Mouse (Mus musculus): ENCODE measurements around the gene Aaed1. TPM values are rescaled to one million over a fixed set of nuclear protein-coding genes. Genes with fewer than 3 reads are reported as not detected.

Aaed1 gene
- total RNA-seq, 4 experiments from 2014 or later: 56.9 to 69.9 (median 65.3) TPM

DNA sequence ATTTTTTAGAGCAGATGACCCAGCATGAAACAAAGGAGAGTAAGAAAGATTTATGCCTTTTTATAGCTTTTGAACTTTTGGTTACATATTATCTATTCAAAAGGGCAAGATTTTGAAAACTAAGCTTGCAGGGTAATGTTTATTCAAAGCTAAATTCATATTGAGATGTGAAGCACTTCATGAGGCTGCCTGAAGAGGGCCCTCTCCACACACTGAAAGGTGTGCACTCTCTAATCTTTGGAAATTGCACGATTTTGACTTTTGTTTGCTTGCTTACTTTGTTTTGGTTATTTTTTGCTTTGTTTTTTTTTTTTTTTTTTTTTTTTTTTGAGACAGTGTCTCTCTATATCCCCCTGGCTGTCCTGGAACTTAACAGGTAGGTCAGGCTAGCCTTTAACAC, 62.1 kb downstream of the Aaed1 start:
- no peak for DNase-seq (ENCODE audit: low spot score)

DNA sequence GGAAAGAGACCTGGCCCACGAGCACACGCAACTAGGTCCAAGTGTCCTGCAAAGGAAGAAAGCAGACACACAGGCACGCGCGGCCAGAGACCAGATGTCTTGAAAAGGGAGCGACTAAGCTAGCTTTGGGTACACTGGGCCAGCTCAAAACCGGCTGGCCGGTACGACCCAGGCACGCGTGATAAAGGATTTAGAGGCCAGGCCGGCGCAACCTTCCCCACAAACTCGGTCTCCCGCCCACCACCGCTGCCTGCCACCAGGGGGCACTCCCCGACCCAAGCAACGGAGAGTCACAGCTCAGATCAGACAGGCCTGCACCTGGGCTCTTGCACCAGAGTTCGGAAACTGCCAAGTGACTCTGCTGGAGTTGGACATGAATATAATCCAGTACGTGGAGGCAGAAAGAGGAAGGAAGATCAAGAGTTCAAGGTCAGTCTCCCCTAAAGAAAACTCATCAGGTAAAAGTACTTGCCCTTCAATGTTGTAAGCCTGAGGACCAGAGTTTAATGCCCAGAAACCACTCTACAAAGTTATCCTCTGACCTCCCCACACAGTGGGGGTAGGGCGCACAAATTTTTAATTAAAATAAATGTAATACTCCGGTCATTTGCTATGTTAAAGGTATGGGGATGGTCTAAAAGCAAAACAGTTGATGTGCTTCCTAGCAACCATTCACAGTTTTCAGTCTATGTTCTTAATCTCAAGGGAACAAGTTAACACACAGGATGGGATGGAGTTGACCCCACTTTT, 63.6 kb downstream of the Aaed1 start:
- DNase-seq (ENCODE audit: low spot score): peak; percentile 91

DNA sequence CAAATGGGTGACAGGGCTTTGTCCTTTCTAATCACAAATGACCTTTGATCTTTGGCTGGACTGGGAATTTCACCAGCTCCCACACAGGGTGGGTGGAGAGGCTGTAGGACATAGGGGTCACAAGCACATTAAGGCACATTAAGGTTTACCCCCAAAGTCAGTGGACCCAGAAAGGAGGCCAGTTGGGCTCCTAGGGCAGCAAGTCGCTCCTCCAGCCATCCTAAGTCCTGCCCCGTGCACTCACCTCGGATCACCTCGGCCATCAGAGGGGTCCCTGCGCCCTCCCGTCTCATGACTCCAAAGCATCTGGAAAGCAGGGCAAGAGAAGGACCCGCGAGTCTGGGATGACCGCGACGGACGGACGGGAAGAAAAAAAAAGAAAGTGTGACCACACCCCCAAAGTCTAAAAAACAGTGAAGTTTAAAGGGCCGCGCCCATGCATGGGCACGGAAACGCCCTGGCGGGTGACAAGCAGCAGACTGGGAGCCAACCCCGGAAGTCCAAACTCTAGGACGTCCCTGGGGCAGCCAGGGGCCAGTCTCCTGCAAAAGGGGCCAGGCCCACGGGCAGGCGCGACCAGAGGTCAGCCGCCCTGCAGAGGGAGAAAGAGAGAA, 64.2 kb downstream of the Aaed1 start:
- DNase-seq (ENCODE audit: low spot score): peak; percentile 62

DNA sequence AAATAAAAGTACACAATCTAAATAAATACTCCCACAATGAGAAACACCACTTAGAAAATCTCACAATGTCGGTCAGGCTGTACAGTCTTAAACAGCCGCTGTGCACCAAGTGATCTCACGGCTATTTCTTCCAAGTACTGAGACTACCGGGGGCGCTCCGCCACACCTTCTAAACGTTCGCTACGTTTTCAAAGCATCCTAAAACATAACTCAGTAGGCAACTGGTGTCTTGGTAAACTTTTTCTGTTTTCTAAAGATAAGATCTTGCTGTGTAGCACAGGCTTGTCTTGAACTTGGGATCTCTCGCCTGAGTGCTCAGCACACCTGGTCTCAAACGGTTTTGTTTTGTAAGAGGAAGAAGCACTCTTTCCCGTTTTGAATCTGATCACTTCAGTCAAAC, 66.4 kb downstream of the Aaed1 start:
- DNase-seq (ENCODE audit: low spot score): no peak

DNA sequence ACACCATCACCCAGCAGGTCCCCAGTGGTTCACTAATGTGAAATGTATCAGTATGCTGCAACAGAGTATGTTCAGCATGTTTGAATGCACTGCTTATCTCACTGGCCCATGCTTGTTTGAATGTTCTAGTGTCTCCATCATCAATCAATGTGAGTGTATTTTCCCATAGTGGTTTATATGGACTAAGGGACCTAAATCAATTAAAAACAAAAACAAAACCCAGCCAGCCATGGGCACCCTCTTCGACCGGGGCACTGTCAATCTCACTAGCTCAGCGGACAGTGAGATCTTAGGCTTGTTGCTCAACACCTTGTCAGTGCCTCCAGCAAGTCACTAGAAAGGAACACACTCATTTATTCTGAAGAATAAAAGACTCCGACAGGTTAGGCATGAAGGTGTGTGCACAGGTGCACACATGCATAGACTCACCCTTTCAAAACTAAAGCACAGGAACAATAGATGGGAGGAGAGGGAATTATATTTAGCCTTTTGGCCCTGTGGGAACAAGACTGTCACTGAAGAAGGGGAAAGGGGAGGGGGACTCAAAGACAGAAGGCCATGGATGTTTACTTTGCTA, 67.7 kb downstream of the Aaed1 start:
- DNase-seq (ENCODE audit: low spot score): no peak

DNA sequence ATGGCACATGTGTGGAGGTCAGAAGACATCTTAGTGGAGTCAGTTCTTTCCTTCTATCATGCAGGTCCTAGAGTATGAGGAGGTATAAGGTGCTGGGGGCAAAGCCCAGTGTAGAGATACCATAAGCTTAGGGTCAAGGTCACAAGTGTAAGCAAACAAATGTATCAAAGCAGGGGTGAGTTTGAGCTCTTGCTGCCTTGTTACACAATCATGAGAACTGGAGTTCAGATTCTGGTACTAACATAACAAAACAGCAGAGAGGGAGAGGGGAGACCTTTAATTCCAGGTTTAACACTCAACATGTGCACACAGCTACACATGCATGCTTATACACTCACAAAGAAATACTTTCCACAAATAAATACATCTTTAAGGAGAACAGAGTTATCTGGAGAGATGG, 69.8 kb downstream of the Aaed1 start:
- no peak for DNase-seq (ENCODE audit: low spot score)

DNA sequence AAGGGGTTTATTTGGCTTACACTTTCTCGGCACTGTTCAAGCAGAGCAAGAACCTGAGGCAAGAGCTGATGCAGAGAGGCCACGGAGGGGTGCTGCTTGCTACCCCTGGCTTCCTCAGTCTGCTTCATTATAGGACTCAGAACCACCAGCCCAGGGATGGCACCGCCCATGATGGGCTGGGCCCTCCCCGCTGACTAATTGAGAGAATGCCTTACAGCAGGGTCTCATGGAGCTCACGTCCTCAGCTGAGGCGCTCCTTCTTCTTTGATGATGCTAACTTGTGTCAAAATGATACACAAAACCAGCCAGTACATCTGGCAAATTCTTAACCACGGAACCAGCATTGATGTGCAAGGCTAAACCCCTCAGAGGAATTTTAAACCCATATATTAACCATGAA, 71.9 kb downstream of the Aaed1 start:
- DNase-seq (ENCODE audit: low spot score): no peak

DNA sequence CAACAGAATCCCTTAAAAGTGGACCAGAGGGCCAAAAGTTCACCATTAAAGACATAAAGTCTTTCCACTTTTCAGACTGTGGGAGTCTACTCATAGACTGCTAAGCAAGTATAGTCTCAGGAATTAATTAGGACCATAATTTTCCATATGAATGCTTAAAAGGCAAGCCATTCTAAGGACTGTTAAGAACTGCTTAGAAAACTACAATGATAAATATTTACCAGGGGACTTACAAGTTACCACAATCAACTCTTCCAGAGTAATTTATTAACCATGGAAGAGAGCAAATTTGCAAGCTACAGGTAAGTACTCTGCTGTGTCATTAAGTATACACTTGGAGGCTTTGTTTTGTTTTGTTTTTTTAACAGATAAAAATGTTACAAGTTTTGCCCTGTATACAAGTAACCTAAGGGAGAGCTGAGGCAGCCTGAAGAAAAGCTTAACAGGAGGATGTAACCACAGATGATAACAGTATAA, 74.8 kb downstream of the Aaed1 start:
- no peak for DNase-seq (ENCODE audit: low spot score)

DNA sequence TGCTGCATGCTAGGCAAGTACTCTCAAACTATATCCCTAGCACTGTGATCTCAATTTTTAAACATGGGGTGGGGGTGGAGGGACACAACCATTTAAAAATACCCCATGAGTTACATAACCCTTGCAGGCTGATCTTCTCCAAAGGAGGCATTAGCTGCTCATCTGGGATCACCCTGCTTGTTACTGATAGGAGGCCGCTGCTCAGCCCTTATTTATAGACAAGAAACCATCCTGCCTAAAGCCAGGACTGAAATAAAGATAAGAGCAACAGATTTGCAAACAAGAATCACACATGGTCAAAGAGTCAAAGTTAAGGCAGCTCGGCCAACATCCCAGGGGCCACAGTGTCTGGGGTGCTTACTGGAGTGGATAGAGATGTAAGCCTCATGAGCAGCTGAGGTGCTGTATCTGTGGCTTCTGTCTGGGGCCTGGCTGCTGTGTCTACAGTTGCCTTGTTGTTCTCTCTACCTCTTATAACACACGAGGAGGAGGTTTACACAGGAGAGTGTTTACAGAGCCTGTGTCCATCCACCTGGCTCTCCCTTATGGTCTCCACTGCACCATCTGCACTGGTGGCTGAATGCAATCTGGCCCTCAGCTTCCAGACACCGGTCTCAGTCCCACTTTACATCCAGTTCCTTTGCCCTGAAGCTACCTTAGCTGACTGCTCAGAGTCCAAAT, 75.4 kb downstream of the Aaed1 start:
- no peak for DNase-seq (ENCODE audit: low spot score)

DNA sequence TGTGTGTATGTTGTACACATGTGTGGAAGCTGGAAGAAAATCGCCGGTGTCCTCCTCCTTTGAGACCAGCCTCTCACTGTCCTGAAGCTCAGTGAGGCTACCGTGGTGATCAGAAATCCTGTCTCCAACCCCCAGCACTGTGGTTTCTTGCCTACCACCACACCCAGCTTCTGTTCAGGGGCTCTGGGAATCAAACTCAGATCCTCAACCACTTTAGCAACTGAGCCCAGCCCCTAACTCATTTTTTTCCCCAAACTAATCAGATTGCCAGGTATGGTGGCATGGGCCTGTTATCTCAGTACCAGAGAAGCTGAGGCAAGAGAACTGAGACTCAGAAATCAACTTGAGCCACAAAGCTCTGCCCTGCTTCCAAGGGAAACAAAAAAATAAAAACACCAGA, 76.7 kb downstream of the Aaed1 start:
- no peak for DNase-seq (ENCODE audit: low spot score)

DNA sequence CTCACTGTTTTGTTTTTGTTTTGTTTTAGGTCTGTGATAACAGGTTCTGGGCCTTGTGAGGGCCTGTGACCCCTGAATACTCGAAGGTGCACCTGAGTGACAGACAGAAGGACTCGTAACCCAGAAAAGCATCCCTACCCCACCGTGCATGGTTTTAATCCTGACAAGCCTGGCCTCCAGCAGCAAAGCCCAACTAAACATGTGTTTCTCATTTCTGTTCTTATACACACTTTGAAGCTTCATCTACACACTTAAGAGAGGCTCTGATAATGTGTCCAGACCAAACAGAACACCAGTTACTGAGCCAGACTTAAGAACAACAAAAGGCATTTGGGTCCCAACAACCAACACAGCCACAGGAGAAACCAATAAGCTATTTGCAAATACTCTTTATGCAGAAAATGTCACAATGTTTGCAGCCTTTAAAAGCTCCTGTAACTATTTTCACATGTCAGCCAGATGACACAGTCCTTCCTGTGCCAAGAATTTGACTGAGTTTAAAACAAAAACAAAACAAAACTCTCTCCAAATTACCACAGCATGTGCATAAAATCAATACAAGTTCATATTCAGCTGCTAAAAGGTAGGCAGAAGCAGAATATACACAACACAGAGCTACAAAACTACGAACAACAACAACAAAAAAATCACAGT, 77.3 kb downstream of the Aaed1 start:
- DNase-seq (ENCODE audit: low spot score): no peak

DNA sequence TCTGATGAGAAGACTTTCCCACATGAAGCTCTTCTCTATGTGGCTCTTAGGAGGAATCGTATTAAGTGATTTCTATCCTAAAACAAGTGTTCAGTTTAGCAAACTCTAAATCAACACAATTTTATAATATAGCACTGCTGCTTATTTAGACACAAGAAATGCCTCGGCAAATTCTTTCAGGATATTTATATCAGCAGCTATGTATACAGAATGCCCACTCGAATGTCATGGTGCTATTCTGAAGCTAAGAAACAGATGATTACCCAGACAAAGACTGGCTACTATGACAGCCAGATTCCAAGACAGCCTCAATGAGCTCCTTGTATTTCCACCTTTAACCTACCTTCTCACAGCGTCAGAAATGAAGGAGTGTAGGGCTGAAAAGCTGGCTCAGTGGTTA, 79.4 kb downstream of the Aaed1 start:
- DNase-seq (ENCODE audit: low spot score): no peak

DNA sequence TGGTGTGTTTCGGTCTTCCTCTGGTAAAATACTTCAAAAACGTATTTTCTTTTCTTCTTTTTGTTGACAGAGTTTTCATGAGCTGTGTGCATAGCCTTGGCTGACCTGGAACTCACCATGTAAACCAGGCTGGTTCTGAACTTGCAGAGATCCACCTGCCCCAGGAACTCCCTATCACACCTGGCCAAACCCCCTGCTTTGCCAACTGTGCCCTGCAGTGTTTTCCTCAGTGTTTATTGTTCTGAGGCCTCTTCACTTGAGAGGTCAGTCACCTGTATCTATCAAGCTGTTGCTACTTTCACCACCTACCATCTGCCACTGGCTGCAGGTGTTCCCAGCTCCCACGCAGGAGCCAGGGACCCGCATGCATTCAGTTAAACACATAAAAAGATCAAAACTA, 85.8 kb downstream of the Aaed1 start:
- DNase-seq (ENCODE audit: low spot score): no peak

DNA sequence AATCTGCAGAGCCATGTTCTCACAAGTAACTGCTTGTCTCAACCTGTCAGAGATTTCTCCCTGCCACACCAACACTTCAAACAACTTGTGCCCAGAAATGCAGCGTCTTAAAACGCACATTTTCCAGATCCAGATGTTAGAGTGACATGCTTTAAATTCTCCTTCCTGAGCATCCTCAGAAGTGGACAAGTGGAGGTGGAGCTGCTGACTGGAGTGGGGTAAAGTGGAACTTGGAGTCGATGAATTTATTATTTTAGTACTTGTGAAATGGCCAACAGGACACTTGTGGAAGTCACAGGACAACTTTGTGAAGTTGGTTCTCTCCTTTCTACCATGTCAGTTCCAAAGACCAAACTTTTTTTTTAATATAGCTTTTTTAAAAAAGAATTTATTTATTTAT, 86.8 kb downstream of the Aaed1 start:
- no peak for DNase-seq (ENCODE audit: low spot score)

Other genes with a start within 250 kb of the Aaed1 start
- not detected for gene Hsd17b3, start 223.5 kb downstream of the Aaed1 start, total RNA-seq (2022)
- 1 to 10 TPM; 1.2 to 1.8 (median 1.5) TPM for gene Slc35d2, start 183.3 kb downstream of the Aaed1 start, total RNA-seq (2022)
- gene Zfp367, start 159.5 kb downstream of the Aaed1 start, total RNA-seq (2022): 10 to 100 TPM; 22.3 to 23.6 (median 22.8) TPM
- gene Habp4, start 150.9 kb downstream of the Aaed1 start, total RNA-seq (2022): 10 to 100 TPM; 48.4 to 58.8 (median 54.9) TPM
- gene Cdc14b, start 37.4 kb downstream of the Aaed1 start, total RNA-seq (2022): 10 to 100 TPM in 2 of 4 experiments, 1 to 10 TPM in 2; 7.7 to 11.5 (median 9.7) TPM
- 100 to 1,000 TPM; 187 to 292 (median 203) TPM for gene Ctsl, start 58.2 kb upstream of the Aaed1 start, total RNA-seq (2022)
- 1 to 10 TPM; 2.6 to 3.9 (median 2.8) TPM for gene Cdk20, start 119.6 kb upstream of the Aaed1 start, total RNA-seq (2022)
- not detected for gene Fam240b, start 185.1 kb upstream of the Aaed1 start, total RNA-seq (2022)

All from heart, adult 8-10 months (tissue).